Comparison of ENCODE assay signal across 38 mouse cellular contexts in genomic region chr11:55147423-55147822, GRCm38 (mm10). TPM values are rescaled to one million over a fixed set of nuclear protein-coding genes. Genes with fewer than 3 reads are reported as not detected.
DNase-seq lines count a peak whose midpoint lies in the region; ATAC-seq and TF ChIP-seq lines count a peak whose summit lies in the region.
"Had no signal": no experiment of that assay in that cellular context is flagged by ENCODE, and none has a peak within 500 bp of the region (broad histone marks: within the 10 kb centered on the region; RNA-seq: fewer than 3 reads in every experiment).

No protein-coding gene starts in this region.

- TF ChIP-seq POLR2A in spleen, adult 2 months (IDR thresholded peaks at IDR 0.05; ENCODE audit: low read depth, low read length) = no peak
- no peak for TF ChIP-seq POLR2A in bone marrow macrophage, adult 2 months (IDR thresholded peaks at IDR 0.05; ENCODE audit: borderline replicate concordance, low read depth, low read length)

- H3K4me1 ChIP-seq in spleen, adult 2 months (ENCODE audit: control insufficient read depth, insufficient read depth, insufficient read length) = peaks cover 11% of the 10 kb centered on the region; the same call in 1 of the 2 replicates
- H3K4me1 ChIP-seq in bone marrow macrophage, adult 2 months (ENCODE audit: control insufficient read depth, insufficient read depth, low read length) = peaks cover 32% of the 10 kb centered on the region
- H3K4me1 ChIP-seq: embryonic facial prominence, embryonic 10.5 days; embryonic facial prominence, embryonic 15.5 days; forebrain, embryonic 12.5 days; heart, embryonic 13.5 days; neural tube, embryonic 12.5 days had no signal

- 0 out of 2 replicates have a peak overlapping the region, but pooled peaks have one; percentile 8 for H3K27ac ChIP-seq in spleen, adult 2 months (ENCODE audit: insufficient read depth, low read length)
- peak overlapping the region; percentile 61 for H3K27ac ChIP-seq in bone marrow macrophage, adult 2 months (ENCODE audit: insufficient read depth, low read depth, low read length)
- H3K27ac ChIP-seq: embryonic facial prominence, embryonic 10.5 days; embryonic facial prominence, embryonic 15.5 days; forebrain, embryonic 12.5 days; heart, embryonic 13.5 days; hindbrain, embryonic 14.5 days; layer of hippocampus, adult 2 months; limb, embryonic 13.5 days; neural tube, embryonic 12.5 days had no signal

- no peaks in the 10 kb centered on the region for H3K27me3 ChIP-seq in spleen, adult 2 months (ENCODE audit: control insufficient read depth, insufficient read depth, low read length)
- H3K27me3 ChIP-seq: embryonic facial prominence, embryonic 15.5 days; heart, embryonic 13.5 days; limb, embryonic 13.5 days; neural tube, embryonic 12.5 days; Patski had no signal

- no peak for TF ChIP-seq CTCF in spleen, adult 2 months (IDR thresholded peaks at IDR 0.05; ENCODE audit: extremely low read depth, insufficient read depth, insufficient read length, insufficient replicate concordance)
- TF ChIP-seq CTCF in bone marrow macrophage, adult 2 months (IDR thresholded peaks at IDR 0.05; ENCODE audit: low read depth, low read length) = no peak

- ATAC-seq in megakaryocyte, adult 5-6 weeks (ENCODE audit: poor library complexity, severe bottlenecking) = peak; percentile 65
- ATAC-seq: forebrain, postnatal 0 days; intestine, postnatal 0 days; Patski had no signal

- no peaks in the 10 kb centered on the region for H3K36me3 ChIP-seq in spleen, adult 2 months (ENCODE audit: control insufficient read depth, insufficient read depth, low read length)
- H3K36me3 ChIP-seq: embryonic facial prominence, embryonic 10.5 days; embryonic facial prominence, embryonic 15.5 days; forebrain, embryonic 12.5 days; heart, embryonic 13.5 days; limb, embryonic 13.5 days; neural tube, embryonic 12.5 days had no signal

- no peak overlapping the region for H3K4me3 ChIP-seq in spleen, adult 2 months (ENCODE audit: extremely low read depth, insufficient read depth, insufficient read length)
- no peak overlapping the region for H3K4me3 ChIP-seq in bone marrow macrophage, adult 2 months (ENCODE audit: insufficient read depth, low read length)
- H3K4me3 ChIP-seq: embryonic facial prominence, embryonic 10.5 days; embryonic facial prominence, embryonic 15.5 days; forebrain, embryonic 12.5 days; heart, embryonic 13.5 days; layer of hippocampus, adult 2 months; limb, embryonic 13.5 days; neural tube, embryonic 12.5 days had no signal

- DNase-seq in spleen, adult 2 months (ENCODE audit: low read depth in 1 of 2, low spot score in 2 of 2) = no peak
- DNase-seq in spleen, postnatal 10 days (ENCODE audit: low spot score in 2 of 2) = no peak
- no peak for DNase-seq in layer of hippocampus, adult 11-12 months (ENCODE audit: low spot score)
- no peak for DNase-seq in retina, postnatal 1 day
- DNase-seq: adrenal gland, postnatal 25 days; cerebellum, adult 2 months; cerebellum, postnatal 14 days; forebrain, postnatal 0 days; heart, postnatal 10 days; kidney, adult 9 months; kidney, postnatal 14 days; lung, postnatal 14 days; midbrain, embryonic 14.5 days; thymus, adult 2 months; thymus, postnatal 4 days had no signal

- 58% methylated on average over 6 of the region's 6 CpGs for whole genome bisulfite sequencing in spleen, adult 2 months

RNA-seq across cellular contexts. Expression of gene Slc36a3, which starts 4.1 kb away (rescaled TPM):
- 1.4 and 1.6 TPM in 2 replicates for polyA plus RNA-seq in spleen, adult 2 months (2012; rRNA removed)
- not detected in 2 replicates for polyA plus RNA-seq in bone marrow macrophage, adult 2 months (2012; ENCODE audit: insufficient read depth, insufficient read length, missing spikeins)
- total RNA-seq in megakaryocyte, adult 5-6 weeks (2015) = 0.07 and 0.09 TPM in 2 replicates
- total RNA-seq in megakaryocyte, adult 5-6 weeks (2017) = not detected in 2 replicates
- total RNA-seq: adrenal gland, postnatal 25 days; forebrain, postnatal 0 days; gastrocnemius, adult 8-10 months; gastrocnemius, postnatal 4 days; heart, adult 8-10 months; heart, postnatal 10 days; hematopoietic stem cell, adult 5-6 weeks; layer of hippocampus, adult 2 months; layer of hippocampus, postnatal 14 days; left cerebral cortex, adult 8-10 months; left cerebral cortex, postnatal 36 days had no signal
- polyA plus RNA-seq: cerebellum, adult 2 months; embryonic facial prominence, embryonic 10.5 days; embryonic facial prominence, embryonic 15.5 days; forebrain, embryonic 12.5 days; forebrain, postnatal 0 days; heart, embryonic 13.5 days; hindbrain, embryonic 14.5 days; intestine, postnatal 0 days; limb, embryonic 13.5 days; liver, embryonic 11.5 days; midbrain, embryonic 14.5 days; neural tube, embryonic 12.5 days; Patski; stomach, embryonic 16.5 days had no signal

RNA-seq across cellular contexts. Expression of gene Slc36a2, which starts 37.5 kb away (rescaled TPM):
- 10.2 and 12.8 TPM in 2 replicates for polyA plus RNA-seq in spleen, adult 2 months (2012; rRNA removed)
- 2.4 and 3.3 TPM in 2 replicates for polyA plus RNA-seq in bone marrow macrophage, adult 2 months (2012; ENCODE audit: insufficient read depth, insufficient read length, missing spikeins)
- total RNA-seq in megakaryocyte, adult 5-6 weeks (2015) = 0.21 and 0.25 TPM in 2 replicates
- total RNA-seq in megakaryocyte, adult 5-6 weeks (2017) = 0.04 and 0.29 TPM in 2 replicates
- total RNA-seq: hematopoietic stem cell, adult 5-6 weeks; MEL had no signal
- polyA plus RNA-seq: C2C12; forebrain, embryonic 12.5 days; intestine, postnatal 0 days had no signal

RNA-seq across cellular contexts. Expression of gene Gm2a, which starts 49.5 kb away (rescaled TPM):
- 98.3 and 128 TPM in 2 replicates for polyA plus RNA-seq in spleen, adult 2 months (2012; rRNA removed)
- 216 and 231 TPM in 2 replicates for polyA plus RNA-seq in bone marrow macrophage, adult 2 months (2012; ENCODE audit: insufficient read depth, insufficient read length, missing spikeins)
- 242 and 244 TPM in 2 replicates for total RNA-seq in megakaryocyte, adult 5-6 weeks (2015)
- total RNA-seq in megakaryocyte, adult 5-6 weeks (2017) = 179 and 191 TPM in 2 replicates

RNA-seq across cellular contexts. Expression of gene Slc36a1, which starts 56.7 kb away (rescaled TPM):
- 25.7 and 26.0 TPM in 2 replicates for polyA plus RNA-seq in spleen, adult 2 months (2012; rRNA removed)
- polyA plus RNA-seq in bone marrow macrophage, adult 2 months (2012; ENCODE audit: insufficient read depth, insufficient read length, missing spikeins) = 38.7 and 44.3 TPM in 2 replicates
- total RNA-seq in megakaryocyte, adult 5-6 weeks (2015) = 22.2 and 24.7 TPM in 2 replicates
- 13.4 and 15.4 TPM in 2 replicates for total RNA-seq in megakaryocyte, adult 5-6 weeks (2017)
